Mouse (Mus musculus) urinary bladder, postnatal 0 days (tissue): ENCODE data around the gene Abcb1a. TPM values are rescaled to one million over a fixed set of nuclear protein-coding genes. Genes with fewer than 3 reads are reported as not detected.

Source experiments
- polyA plus RNA-seq: library from polyadenylated mRNA; unstranded; fragments of >200 nt; fragmentation: Nextera tagmentation; extraction: Ambion mirVana; gene quantifications from 2 replicates; pipeline ENCODE4 v1.2.1, GENCODE M21; 2015

The Abcb1a gene
- polyA plus RNA-seq, result 0.88 and 1.2 TPM in 2 replicates

DNA sequence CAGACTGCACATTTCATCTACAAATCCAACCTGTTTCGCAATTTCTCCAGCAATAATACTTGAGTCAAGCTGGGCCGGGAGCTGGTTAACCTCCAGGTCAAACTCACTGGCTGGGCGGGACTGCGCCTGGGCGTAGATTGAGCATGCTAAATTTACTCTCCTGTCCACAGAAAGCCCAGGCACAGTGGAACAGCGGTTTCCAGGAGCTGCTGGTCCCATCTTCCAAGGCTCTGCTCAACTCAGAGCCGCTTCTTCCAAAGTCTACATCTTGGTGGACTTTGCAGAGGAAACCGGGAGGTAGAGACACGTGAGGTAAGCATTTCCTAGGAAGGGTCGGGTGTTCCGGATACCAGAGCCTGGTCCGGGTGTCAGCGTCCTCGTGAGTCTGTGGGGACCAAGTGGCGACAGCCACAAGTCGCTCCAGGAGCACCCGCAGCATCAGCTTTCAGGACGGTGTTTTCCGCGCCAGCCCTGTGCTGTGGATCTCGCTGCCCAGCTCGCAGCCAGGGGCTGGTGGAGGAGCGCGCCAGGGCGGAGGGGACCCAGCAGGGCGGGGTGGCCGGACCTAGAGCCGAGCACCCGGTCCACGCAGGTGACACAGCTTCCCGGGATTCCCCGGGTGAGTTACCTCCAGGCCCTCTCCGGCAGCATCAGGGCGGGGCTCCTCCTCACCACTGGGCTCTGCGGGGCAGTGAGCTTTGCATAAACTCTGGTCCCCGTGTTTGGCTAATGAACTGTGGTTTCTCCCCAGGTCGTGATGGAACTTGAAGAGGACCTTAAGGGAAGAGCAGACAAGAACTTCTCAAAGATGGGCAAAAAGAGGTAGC, at the start of gene Abcb1a:
TSS of gene Abcb1a (plus strand) at position 167 of the 827 bp plus-strand sequence.

DNA sequence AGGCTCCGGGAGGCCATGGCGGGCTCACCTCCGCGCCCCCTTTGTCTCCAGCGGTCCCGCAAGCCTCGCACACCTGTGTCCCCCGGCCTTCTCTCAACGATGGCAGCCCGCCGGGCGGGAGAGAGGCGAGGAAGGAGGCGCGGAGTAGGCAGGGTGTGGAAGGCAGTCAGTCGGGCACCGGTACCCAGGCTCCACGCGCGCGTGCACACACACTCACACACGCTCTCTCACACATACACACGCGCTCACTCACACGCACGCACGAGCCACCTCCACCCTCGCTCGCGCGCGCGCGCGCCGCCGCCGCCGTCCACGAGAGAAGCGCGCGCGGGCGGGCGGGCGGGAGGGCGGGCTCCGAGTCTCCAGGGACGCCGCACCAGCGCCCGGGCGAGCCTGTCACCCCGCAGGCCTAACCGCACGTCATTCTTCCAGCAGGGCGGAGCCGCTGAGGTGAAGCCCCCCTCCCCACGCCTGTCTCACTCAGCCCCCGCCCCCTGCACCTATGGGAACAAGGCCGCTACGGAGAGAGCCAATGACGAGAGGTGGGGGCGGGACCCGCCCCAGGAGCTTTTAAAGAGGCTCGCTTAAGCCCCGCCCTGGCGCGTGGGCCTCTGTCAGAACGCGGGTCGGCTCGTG, 37.2 kb upstream of the Abcb1a start, which contains the start of gene Rundc3b:
TSS of gene Rundc3b (minus strand) at position 357 of the 636 bp plus-strand sequence.

Other genes with a start within 250 kb of the Abcb1a start
- 7.2 and 11.3 TPM in 2 replicates for gene Dbf4, start 237.4 kb upstream of the Abcb1a start, polyA plus RNA-seq
- 8.5 and 11.6 TPM in 2 replicates for gene Slc25a40, start 237.2 kb upstream of the Abcb1a start, polyA plus RNA-seq
- 0.15 and 0.39 TPM in 2 replicates for gene Rundc3b, start 37.1 kb upstream of the Abcb1a start, polyA plus RNA-seq
- 4.5 and 7.3 TPM in 2 replicates for gene Abcb1b, start 138.1 kb downstream of the Abcb1a start, polyA plus RNA-seq
- gene Abcb4, start 233.6 kb downstream of the Abcb1a start, polyA plus RNA-seq, result 0.17 and 0.22 TPM in 2 replicates